Mouse (Mus musculus): ENCODE measurements around the gene Card6. TPM values are rescaled to one million over a fixed set of nuclear protein-coding genes. Genes with fewer than 3 reads are reported as not detected.

The Card6 gene
- total and polyA plus RNA-seq, 3 experiments, result 1.3 to 3.9 (median 1.6) TPM

- dilution Hi-C loops (cut with MboI; ENCODE audit: extremely low pct_ligation_motif_present, extremely low pct_unique_long_range_greater_than_20kb, low sequenced_read_pairs), result no loop called here
- no peak overlapping the region for H3K27ac ChIP-seq (ENCODE audit: insufficient read depth, low read depth)
- no peaks in the 10 kb centered on the region for H3K4me1 ChIP-seq (ENCODE audit: control insufficient read depth in 1 of 2, insufficient read depth in 2 of 2)
- H3K36me3 ChIP-seq (replicated peaks in 1 of 2; ENCODE audit: control insufficient read depth in 1 of 2, insufficient read depth in 1 of 2, low read length in 1 of 2), result peaks cover 18 to 30% of the 10 kb centered on the region in 2 experiments
- no peak overlapping the region for H3K9ac ChIP-seq (ENCODE audit: insufficient read depth, low read depth)
- no peaks in the 10 kb centered on the region for H3K79me2 ChIP-seq (replicated peaks; ENCODE audit: control insufficient read depth, extremely low read depth, insufficient read depth, poor library complexity, severe bottlenecking)
- no peak overlapping the region for H3K4me3 ChIP-seq (replicated peaks in 1 of 3; ENCODE audit: low read depth in 2 of 3, low read length in 2 of 3, poor library complexity in 1 of 3)
- TF ChIP-seq ZNF384 (IDR thresholded peaks at IDR 0.05; ENCODE audit: low read depth, low read length) (no peak), PAX5 (IDR thresholded peaks at IDR 0.05; ENCODE audit: low read length) (no peak), POLR2A (IDR thresholded peaks at IDR 0.05; ENCODE audit: low read depth, low read length) (no peak), UBTF (IDR thresholded peaks at IDR 0.05; ENCODE audit: low read depth, low read length) (no peak), MAFK (IDR thresholded peaks at IDR 0.05; ENCODE audit: insufficient replicate concordance, low read length) (no peak), SIN3A (IDR thresholded peaks at IDR 0.05; ENCODE audit: low read length) (no peak)
- H3K9me3 ChIP-seq (replicated peaks; ENCODE audit: low read length), result no peaks in the 10 kb centered on the region
- DNase-seq (ENCODE audit: extremely low read depth), result no peak
- no peak overlapping the region for H3K4me2 ChIP-seq (ENCODE audit: insufficient read depth, low read depth, poor library complexity, severe bottlenecking)
- H3K27me3 ChIP-seq (replicated peaks), result no peaks in the 10 kb centered on the region
- in situ Hi-C loops (cut with MboI; ENCODE audit: low pct_ligation_motif_present, low pct_unique_long_range_greater_than_20kb, low sequenced_read_pairs), result no loop called here
Observed at GRCm38 (mm10) chr15:5095534-5096301, 12.6 kb downstream of the Card6 start.

- TF ChIP-seq TCF12 (IDR thresholded peaks at IDR 0.05; ENCODE audit: low read depth, low read length) (no peak), E2F4 (IDR thresholded peaks at IDR 0.05; ENCODE audit: insufficient replicate concordance, low read depth, low read length) (no peak), MXI1 (IDR thresholded peaks at IDR 0.05; ENCODE audit: low read depth, low read length) (no peak)
- Histone ChIP-seq H3K4me3 (replicated peaks in 1 of 3; ENCODE audit: low read depth in 2 of 3, low read length in 2 of 3, poor library complexity in 1 of 3) (no peak overlapping the region), H3K4me2 (ENCODE audit: insufficient read depth, low read depth, poor library complexity, severe bottlenecking) (no peak overlapping the region), H3K27ac (ENCODE audit: insufficient read depth, low read depth) (no peak overlapping the region), H3K9ac (ENCODE audit: insufficient read depth, low read depth) (no peak overlapping the region), H3K9me3 (replicated peaks; ENCODE audit: low read length) (no peaks in the 10 kb centered on the region), H3K4me1 (ENCODE audit: control insufficient read depth in 1 of 2, insufficient read depth in 2 of 2) (peaks cover 3 to 7% of the 10 kb centered on the region in 2 experiments; a peak in 2 of 4 replicates), H3K79me2 (replicated peaks; ENCODE audit: control insufficient read depth, extremely low read depth, insufficient read depth, poor library complexity, severe bottlenecking) (no peaks in the 10 kb centered on the region), H3K27me3 (replicated peaks) (no peaks in the 10 kb centered on the region), H3K36me3 (replicated peaks in 1 of 2; ENCODE audit: control insufficient read depth in 1 of 2, insufficient read depth in 1 of 2, low read length in 1 of 2) (no peaks in the 10 kb centered on the region)
- in situ Hi-C loops (cut with MboI; ENCODE audit: low pct_ligation_motif_present, low pct_unique_long_range_greater_than_20kb, low sequenced_read_pairs) (no loop called here), dilution Hi-C loops (cut with MboI; ENCODE audit: extremely low pct_ligation_motif_present, extremely low pct_unique_long_range_greater_than_20kb, low sequenced_read_pairs) (no loop called here)
- no peak for DNase-seq (ENCODE audit: extremely low read depth)
Observed at GRCm38 (mm10) chr15:5090131-5090530, 18.2 kb downstream of the Card6 start.

DNA sequence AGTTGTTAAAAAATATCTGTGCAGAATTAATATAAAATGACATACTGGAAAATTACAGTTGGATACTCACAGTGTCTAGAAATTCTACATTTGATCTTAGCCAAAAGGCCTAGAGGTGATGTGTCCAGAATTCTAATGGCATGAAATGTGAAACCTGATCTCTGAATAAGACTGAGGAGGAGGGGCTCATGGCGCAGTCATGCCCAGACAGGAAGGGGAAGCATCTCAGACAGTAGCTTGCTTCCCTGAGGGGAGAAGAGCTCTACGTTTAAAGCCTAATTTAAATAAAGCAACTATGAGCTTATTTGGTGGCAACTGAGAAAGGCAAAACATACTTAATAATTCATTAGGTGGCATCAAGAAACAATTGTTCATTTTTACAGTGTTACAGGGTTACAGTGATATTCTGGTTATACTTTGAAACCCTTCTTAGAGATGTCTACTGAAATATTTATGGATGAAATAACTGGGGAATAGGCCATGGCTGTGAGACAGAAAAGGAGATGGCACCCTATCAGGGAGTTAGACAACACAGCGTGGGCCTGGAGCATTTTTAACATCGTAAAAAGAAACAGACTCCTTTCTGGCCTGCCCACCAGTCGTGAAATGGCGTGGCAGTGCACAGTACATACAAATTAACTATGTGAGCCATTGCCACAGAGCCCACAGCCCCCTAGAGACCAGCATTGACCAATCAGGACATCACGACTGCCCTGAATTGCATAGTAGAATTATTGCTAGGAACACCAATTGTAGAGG is 19.3 kb downstream of the Card6 start:
- TF ChIP-seq NELFE (IDR thresholded peaks at IDR 0.05; ENCODE audit: low read depth, low read length) (no peak), IRF4 (IDR thresholded peaks at IDR 0.05; ENCODE audit: low read depth, low read length) (no peak), ZMIZ1 (IDR thresholded peaks at IDR 0.05; ENCODE audit: low read depth, low read length) (no peak), ELF1 (IDR thresholded peaks at IDR 0.05; ENCODE audit: low read depth, low read length) (no peak), ZKSCAN1 (IDR thresholded peaks at IDR 0.05; ENCODE audit: borderline replicate concordance, low read depth, low read length) (no peak), PAX5 (IDR thresholded peaks at IDR 0.05; ENCODE audit: low read length) (no peak), TBP (conservative IDR thresholded peaks at IDR 0.05; ENCODE audit: low read depth, low read length) (no peak), CHD2 (IDR thresholded peaks at IDR 0.05; ENCODE audit: low read length) (no peak), POLR2AphosphoS2 (IDR thresholded peaks at IDR 0.05; ENCODE audit: low read depth, low read length) (no peak), CTCF (conservative IDR thresholded peaks at IDR 0.05 in 1 of 2, IDR thresholded peaks at IDR 0.05 in 1 of 2; ENCODE audit: low read depth in 2 of 2, low read length in 2 of 2) (no peak), SIN3A (IDR thresholded peaks at IDR 0.05; ENCODE audit: low read length) (no peak), HCFC1 (IDR thresholded peaks at IDR 0.05; ENCODE audit: low read depth, low read length) (no peak), MAFK (IDR thresholded peaks at IDR 0.05; ENCODE audit: insufficient replicate concordance, low read length) (no peak), RCOR1 (conservative IDR thresholded peaks at IDR 0.05; ENCODE audit: low read depth, low read length) (no peak)
- in situ Hi-C loops (cut with MboI; ENCODE audit: low pct_ligation_motif_present, low pct_unique_long_range_greater_than_20kb, low sequenced_read_pairs), result no loop called here
- Histone ChIP-seq H3K4me3 (replicated peaks in 1 of 3; ENCODE audit: low read depth in 2 of 3, low read length in 2 of 3, poor library complexity in 1 of 3) (no peak overlapping the region), H3K79me2 (replicated peaks; ENCODE audit: control insufficient read depth, extremely low read depth, insufficient read depth, poor library complexity, severe bottlenecking) (no peaks in the 10 kb centered on the region), H3K4me2 (ENCODE audit: insufficient read depth, low read depth, poor library complexity, severe bottlenecking) (no peak overlapping the region), H3K4me1 (ENCODE audit: control insufficient read depth in 1 of 2, insufficient read depth in 2 of 2) (peaks cover 3 to 7% of the 10 kb centered on the region in 2 experiments; a peak in 2 of 4 replicates), H3K9me3 (replicated peaks; ENCODE audit: low read length) (no peaks in the 10 kb centered on the region), H3K9ac (ENCODE audit: insufficient read depth, low read depth) (no peak overlapping the region), H3K27ac (ENCODE audit: insufficient read depth, low read depth) (no peak overlapping the region), H3K36me3 (replicated peaks in 1 of 2; ENCODE audit: control insufficient read depth in 1 of 2, insufficient read depth in 1 of 2, low read length in 1 of 2) (no peaks in the 10 kb centered on the region), H3K27me3 (replicated peaks) (no peaks in the 10 kb centered on the region)
- DNase-seq (ENCODE audit: extremely low read depth), result peak; percentile 23
- dilution Hi-C loops (cut with MboI; ENCODE audit: extremely low pct_ligation_motif_present, extremely low pct_unique_long_range_greater_than_20kb, low sequenced_read_pairs), result no loop called here
